Mouse (Mus musculus): ENCODE measurements around the gene Bach2. TPM values are rescaled to one million over a fixed set of nuclear protein-coding genes. Genes with fewer than 3 reads are reported as not detected.

Gene Bach2
- polyA plus RNA-seq, 1 experiment from 2014 or later: 16.4 TPM

- WGBS: 36% methylated on average over 10 of the region's 10 CpGs
- DNase-seq (ENCODE audit: low spot score) (peak; percentile 59), ATAC-seq (ENCODE audit: insufficient number of reproducible peaks, low FRiP score, low TSS enrichment, low read depth) (no peak)
- peaks cover 38% of the 10 kb centered on the region for H3K4me1 ChIP-seq (ENCODE audit: control insufficient read depth, insufficient read depth, low read length)
- H3K4me2 ChIP-seq (ENCODE audit: low read depth, severe bottlenecking): 0 out of 2 replicates have a peak overlapping the region, but pooled peaks have one; percentile 26
- H3K9ac ChIP-seq (ENCODE audit: low read length): no peak overlapping the region
- H3K4me3 ChIP-seq (ENCODE audit: low read depth, low read length): no peak overlapping the region
- no peak overlapping the region for H3K27ac ChIP-seq (replicated peaks; ENCODE audit: low read depth, low read length)
- H3K36me3 ChIP-seq (ENCODE audit: control insufficient read depth, insufficient read depth, low read length): no peaks in the 10 kb centered on the region
- H3K9me3 ChIP-seq (ENCODE audit: control insufficient read depth, low read length): no peaks in the 10 kb centered on the region
- H3K27me3 ChIP-seq (ENCODE audit: control insufficient read depth, insufficient read depth, low read length): no peaks in the 10 kb centered on the region
These were observed 4.9 kb downstream of the Bach2 start for GRCm38 (mm10) chr4:32243458-32243857.

- H3K36me3 ChIP-seq (ENCODE audit: control insufficient read depth, insufficient read depth, low read length): no peaks in the 10 kb centered on the region
- no peak overlapping the region for H3K9ac ChIP-seq (ENCODE audit: low read length)
- peaks cover 46% of the 10 kb centered on the region for H3K4me1 ChIP-seq (ENCODE audit: control insufficient read depth, insufficient read depth, low read length)
- no peak overlapping the region for H3K4me2 ChIP-seq (ENCODE audit: low read depth, severe bottlenecking)
- H3K4me3 ChIP-seq (ENCODE audit: low read depth, low read length): no peak overlapping the region
- ATAC-seq (ENCODE audit: insufficient number of reproducible peaks, low FRiP score, low TSS enrichment, low read depth) (no peak), DNase-seq (ENCODE audit: low spot score) (no peak)
- 70% methylated on average over 18 of the region's 18 CpGs for WGBS
- no peak overlapping the region for H3K27ac ChIP-seq (replicated peaks; ENCODE audit: low read depth, low read length)
- no peaks in the 10 kb centered on the region for H3K27me3 ChIP-seq (ENCODE audit: control insufficient read depth, insufficient read depth, low read length)
- H3K9me3 ChIP-seq (ENCODE audit: control insufficient read depth, low read length): no peaks in the 10 kb centered on the region
These were observed 5.6 kb downstream of the Bach2 start for GRCm38 (mm10) chr4:32244092-32244745.

- ATAC-seq (ENCODE audit: insufficient number of reproducible peaks, low FRiP score, low TSS enrichment, low read depth): no peak
- WGBS: 84% methylated on average over 6 of the region's 6 CpGs
- peaks cover 57% of the 10 kb centered on the region for H3K4me1 ChIP-seq (ENCODE audit: control insufficient read depth, insufficient read depth, low read length)
These were observed 7.0 kb downstream of the Bach2 start for GRCm38 (mm10) chr4:32245586-32245985.

GRCm38 (mm10) chr4:32246020-32246419 lies 7.4 kb downstream of the Bach2 start:
- Histone ChIP-seq H3K4me1 (ENCODE audit: control insufficient read depth, insufficient read depth, low read length) (peaks cover 57% of the 10 kb centered on the region), H3K9me3 (ENCODE audit: control insufficient read depth, low read length) (no peaks in the 10 kb centered on the region), H3K4me3 (ENCODE audit: low read depth, low read length) (no peak overlapping the region)

More at GRCm38 (mm10) chr4:32245586-32245985, 7.0 kb downstream of the Bach2 start:
- Histone ChIP-seq H3K36me3 (ENCODE audit: control insufficient read depth, insufficient read depth, low read length) (no peaks in the 10 kb centered on the region), H3K9ac (ENCODE audit: low read length) (no peak overlapping the region), H3K9me3 (ENCODE audit: control insufficient read depth, low read length) (no peaks in the 10 kb centered on the region), H3K4me2 (ENCODE audit: low read depth, severe bottlenecking) (no peak overlapping the region), H3K27me3 (ENCODE audit: control insufficient read depth, insufficient read depth, low read length) (no peaks in the 10 kb centered on the region), H3K27ac (replicated peaks; ENCODE audit: low read depth, low read length) (no peak overlapping the region), H3K4me3 (ENCODE audit: low read depth, low read length) (no peak overlapping the region)
- no peak for DNase-seq (ENCODE audit: low spot score)

GRCm38 (mm10) chr4:32246801-32247200 lies 8.2 kb downstream of the Bach2 start:
- ATAC-seq (ENCODE audit: insufficient number of reproducible peaks, low FRiP score, low TSS enrichment, low read depth): no peak
- Histone ChIP-seq H3K27me3 (ENCODE audit: control insufficient read depth, insufficient read depth, low read length) (no peaks in the 10 kb centered on the region), H3K4me3 (ENCODE audit: low read depth, low read length) (no peak overlapping the region), H3K36me3 (ENCODE audit: control insufficient read depth, insufficient read depth, low read length) (no peaks in the 10 kb centered on the region), H3K9ac (ENCODE audit: low read length) (no peak overlapping the region), H3K9me3 (ENCODE audit: control insufficient read depth, low read length) (no peaks in the 10 kb centered on the region), H3K4me1 (ENCODE audit: control insufficient read depth, insufficient read depth, low read length) (peaks cover 53% of the 10 kb centered on the region), H3K27ac (replicated peaks; ENCODE audit: low read depth, low read length) (no peak overlapping the region), H3K4me2 (ENCODE audit: low read depth, severe bottlenecking) (no peak overlapping the region)
- DNase-seq (ENCODE audit: low spot score): no peak
- 39% methylated on average over 7 of the region's 7 CpGs for WGBS

More at GRCm38 (mm10) chr4:32246020-32246419, 7.4 kb downstream of the Bach2 start:
- 80% methylated on average over 6 of the region's 6 CpGs for WGBS
- Histone ChIP-seq H3K27me3 (ENCODE audit: control insufficient read depth, insufficient read depth, low read length) (no peaks in the 10 kb centered on the region), H3K9ac (ENCODE audit: low read length) (no peak overlapping the region), H3K4me2 (ENCODE audit: low read depth, severe bottlenecking) (no peak overlapping the region), H3K27ac (replicated peaks; ENCODE audit: low read depth, low read length) (no peak overlapping the region), H3K36me3 (ENCODE audit: control insufficient read depth, insufficient read depth, low read length) (no peaks in the 10 kb centered on the region)
- DNase-seq (ENCODE audit: low spot score) (no peak), ATAC-seq (ENCODE audit: insufficient number of reproducible peaks, low FRiP score, low TSS enrichment, low read depth) (no peak)

- H3K9me3 ChIP-seq (ENCODE audit: control insufficient read depth, low read length): no peaks in the 10 kb centered on the region
- WGBS: 78% methylated on average over 11 of the region's 11 CpGs
- no peaks in the 10 kb centered on the region for H3K36me3 ChIP-seq (ENCODE audit: control insufficient read depth, insufficient read depth, low read length)
- no peak overlapping the region for H3K9ac ChIP-seq (ENCODE audit: low read length)
- H3K27me3 ChIP-seq (ENCODE audit: control insufficient read depth, insufficient read depth, low read length): no peaks in the 10 kb centered on the region
- DNase-seq (ENCODE audit: low spot score): no peak
- no peak overlapping the region for H3K4me2 ChIP-seq (ENCODE audit: low read depth, severe bottlenecking)
- ATAC-seq (ENCODE audit: insufficient number of reproducible peaks, low FRiP score, low TSS enrichment, low read depth): no peak
- no peak overlapping the region for H3K4me3 ChIP-seq (ENCODE audit: low read depth, low read length)
- peaks cover 47% of the 10 kb centered on the region for H3K4me1 ChIP-seq (ENCODE audit: control insufficient read depth, insufficient read depth, low read length)
- no peak overlapping the region for H3K27ac ChIP-seq (replicated peaks; ENCODE audit: low read depth, low read length)
These were observed 9.0 kb downstream of the Bach2 start for GRCm38 (mm10) chr4:32247463-32248113.

- no peaks in the 10 kb centered on the region for H3K27me3 ChIP-seq (ENCODE audit: control insufficient read depth, insufficient read depth, low read length)
- DNase-seq (ENCODE audit: low spot score): peak; percentile 89
- no peak overlapping the region for H3K4me3 ChIP-seq (ENCODE audit: low read depth, low read length)
- 24% methylated on average over 6 of the region's 6 CpGs for WGBS
- no peaks in the 10 kb centered on the region for H3K9me3 ChIP-seq (ENCODE audit: control insufficient read depth, low read length)
- H3K4me2 ChIP-seq (ENCODE audit: low read depth, severe bottlenecking): no peak overlapping the region
- H3K36me3 ChIP-seq (ENCODE audit: control insufficient read depth, insufficient read depth, low read length): no peaks in the 10 kb centered on the region
- peaks cover 41% of the 10 kb centered on the region for H3K4me1 ChIP-seq (ENCODE audit: control insufficient read depth, insufficient read depth, low read length)
- H3K27ac ChIP-seq (replicated peaks; ENCODE audit: low read depth, low read length): no peak overlapping the region
- no peak overlapping the region for H3K9ac ChIP-seq (ENCODE audit: low read length)
- no peak for ATAC-seq (ENCODE audit: insufficient number of reproducible peaks, low FRiP score, low TSS enrichment, low read depth)
These were observed 9.6 kb downstream of the Bach2 start for GRCm38 (mm10) chr4:32248236-32248635.

GRCm38 (mm10) chr4:32248990-32249393 lies 10.4 kb downstream of the Bach2 start:
- no peaks in the 10 kb centered on the region for H3K9me3 ChIP-seq (ENCODE audit: control insufficient read depth, low read length)
- H3K4me2 ChIP-seq (ENCODE audit: low read depth, severe bottlenecking): no peak overlapping the region; the same call in 1 of the 2 replicates
- no peak overlapping the region for H3K9ac ChIP-seq (ENCODE audit: low read length)
- peaks cover 36% of the 10 kb centered on the region for H3K4me1 ChIP-seq (ENCODE audit: control insufficient read depth, insufficient read depth, low read length)
- H3K27ac ChIP-seq (replicated peaks; ENCODE audit: low read depth, low read length): no peak overlapping the region
- no peak overlapping the region for H3K4me3 ChIP-seq (ENCODE audit: low read depth, low read length)
- DNase-seq (ENCODE audit: low spot score): no peak
- WGBS: 46% methylated on average over 9 of the region's 9 CpGs
- H3K27me3 ChIP-seq (ENCODE audit: control insufficient read depth, insufficient read depth, low read length): no peaks in the 10 kb centered on the region
- no peak for ATAC-seq (ENCODE audit: insufficient number of reproducible peaks, low FRiP score, low TSS enrichment, low read depth)
- no peaks in the 10 kb centered on the region for H3K36me3 ChIP-seq (ENCODE audit: control insufficient read depth, insufficient read depth, low read length)
